Mouse (Mus musculus) MEL-GATA-1-ER (cell line): ENCODE data around the gene Bid.
"Not testable (repeated sequence)": the region's sequence is repeated elsewhere in the genome, so short reads cannot be mapped to it uniquely, and the experiment has no call there.

Source experiments
- DNase-seq: peaks from one replicate; pipeline ENCODE4 v3.0.0-alpha.2; 2012; ENCODE audit warnings: low read depth; ENCODE audit errors: extremely low read depth

Gene Bid

GRCm38 (mm10) chr6:120905111-120905510, 11.5 kb downstream of the Bid start:
- no peak for DNase-seq

- no peak for DNase-seq
These were observed 12.7 kb downstream of the Bid start for GRCm38 (mm10) chr6:120903961-120904360.

- no peak for DNase-seq
These were observed 13.2 kb downstream of the Bid start for GRCm38 (mm10) chr6:120903450-120903912.

GRCm38 (mm10) chr6:120901776-120902645, 14.6 kb downstream of the Bid start:
- peak; percentile 64 for DNase-seq

GRCm38 (mm10) chr6:120898188-120898833, 18.3 kb downstream of the Bid start:
- DNase-seq: no peak

- DNase-seq: no peak
These were observed 22.1 kb downstream of the Bid start for GRCm38 (mm10) chr6:120894524-120894923.

GRCm38 (mm10) chr6:120894089-120894488, 22.6 kb downstream of the Bid start:
- no peak for DNase-seq

- DNase-seq: no peak
These were observed 30.0 kb downstream of the Bid start for GRCm38 (mm10) chr6:120886696-120887095.

GRCm38 (mm10) chr6:120884436-120884835, 32.2 kb downstream of the Bid start:
- DNase-seq: no peak

- DNase-seq: no peak
These were observed 37.6 kb downstream of the Bid start for GRCm38 (mm10) chr6:120879046-120879445.

- peak; percentile 20 for DNase-seq
These were observed 42.8 kb downstream of the Bid start for GRCm38 (mm10) chr6:120873874-120874273.

- no peak for DNase-seq
These were observed 45.4 kb downstream of the Bid start for GRCm38 (mm10) chr6:120871286-120871685.

GRCm38 (mm10) chr6:120868824-120869223, 47.8 kb downstream of the Bid start:
- no peak for DNase-seq

- DNase-seq: no peak
These were observed 50.4 kb downstream of the Bid start for GRCm38 (mm10) chr6:120866051-120866814.

GRCm38 (mm10) chr6:120860079-120860478, 56.6 kb downstream of the Bid start:
- DNase-seq: no peak

- no peak for DNase-seq
These were observed 58.4 kb downstream of the Bid start for GRCm38 (mm10) chr6:120858217-120858711.

GRCm38 (mm10) chr6:120854413-120854812, 62.2 kb downstream of the Bid start:
- DNase-seq: peak; percentile 86

GRCm38 (mm10) chr6:120850720-120851119, 65.9 kb downstream of the Bid start:
- DNase-seq: not testable (repeated sequence)
